Mouse (Mus musculus): ENCODE data around the gene 9130230L23Rik.

9130230L23Rik gene

DNA sequence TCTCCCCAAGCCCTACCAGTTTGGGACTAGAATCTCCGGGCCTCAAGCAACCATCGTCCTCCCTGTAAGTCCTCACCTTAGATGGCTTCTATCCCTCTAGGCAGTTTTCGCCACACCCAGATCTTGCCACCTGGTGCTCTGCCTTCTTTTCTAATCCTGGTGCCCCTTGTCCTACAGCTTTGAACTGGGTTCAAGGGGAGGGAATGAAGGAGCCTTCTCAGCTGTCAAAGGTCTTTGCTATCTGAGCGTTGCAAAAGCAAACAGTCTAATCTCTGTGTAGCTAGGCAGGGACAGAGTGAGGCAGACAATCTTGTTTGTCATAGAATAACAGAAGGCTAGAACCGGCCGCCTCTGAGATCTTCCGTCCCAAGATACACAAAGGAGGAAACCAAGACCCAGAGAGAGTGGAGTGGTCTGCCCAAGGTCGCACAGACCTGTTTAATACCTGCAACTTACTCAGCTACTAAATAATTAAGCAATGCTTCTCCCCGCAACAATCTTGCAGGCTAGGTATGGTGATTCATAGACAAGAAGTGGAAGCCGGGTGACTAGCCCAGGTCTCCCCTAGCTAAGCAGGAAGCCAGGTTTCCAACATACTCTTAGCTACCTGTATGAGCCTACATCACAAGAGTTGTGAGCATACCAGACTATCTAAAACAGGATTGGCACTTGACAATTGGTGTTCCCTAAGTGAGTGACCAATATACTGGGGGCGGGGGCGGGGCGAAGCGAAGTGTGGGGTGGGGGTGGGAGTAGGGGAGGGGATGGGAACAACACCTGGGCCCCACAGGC lies at the start of gene 9130230L23Rik:
TSS of gene 9130230L23Rik (minus strand) at position 152 of the 792 bp plus-strand sequence.
- DNase-seq (ENCODE audit: low spot score in 2 of 2) = no peak

DNA sequence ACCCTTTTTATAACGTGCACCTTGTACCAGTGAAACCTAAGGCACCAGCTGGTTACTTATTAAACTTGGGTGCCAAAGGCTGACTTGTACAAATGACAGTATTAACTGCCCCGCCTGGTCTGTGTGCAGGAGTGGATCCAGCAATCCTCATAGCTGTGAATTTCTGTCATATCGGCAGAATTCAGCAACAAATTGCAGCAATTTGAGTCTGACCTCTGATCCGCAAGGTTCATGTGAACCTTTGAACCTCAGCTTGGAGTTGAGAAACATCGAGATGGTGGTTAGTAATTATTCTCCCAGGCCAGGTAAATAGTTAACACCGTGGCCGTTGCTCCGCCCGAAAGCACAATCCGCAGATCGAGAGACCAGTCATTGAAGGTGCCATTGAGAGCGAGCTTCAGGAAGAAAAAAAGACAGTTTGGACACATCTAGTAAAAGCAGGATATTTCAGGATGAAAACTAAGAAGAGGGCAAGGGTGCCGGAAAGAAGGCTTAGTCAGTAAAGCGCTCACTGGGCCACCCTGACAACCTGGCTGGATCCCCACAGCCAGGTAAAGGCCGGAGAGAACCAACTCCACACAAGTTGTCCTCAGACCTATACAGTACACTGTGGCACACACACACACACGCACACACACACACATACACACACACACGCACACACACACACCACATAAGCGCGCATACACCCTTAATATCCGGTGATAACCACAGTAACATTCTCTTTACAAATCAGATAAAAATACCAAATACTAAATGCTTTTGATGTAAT lies 48.9 kb upstream of the 9130230L23Rik start:
- DNase-seq (ENCODE audit: low spot score in 2 of 2) = no peak

DNA sequence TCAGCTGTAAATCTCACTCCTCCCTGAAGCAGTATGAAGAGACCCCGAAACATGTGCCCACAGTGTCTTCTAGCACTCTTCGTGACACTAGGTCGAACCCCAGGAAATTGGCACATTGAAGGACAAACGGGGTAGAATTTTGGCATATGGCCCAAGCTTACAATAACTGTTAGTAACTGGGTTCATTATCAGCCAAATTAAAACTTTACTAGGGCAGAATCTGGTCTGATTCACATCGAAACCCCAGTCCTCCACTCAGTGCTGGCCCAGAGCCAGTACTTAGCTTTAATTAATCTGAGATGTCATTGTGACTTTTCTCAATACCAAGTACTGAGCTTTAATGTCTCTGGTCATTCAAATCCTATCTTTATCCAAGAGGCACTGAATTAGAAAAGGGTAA lies 46.8 kb upstream of the 9130230L23Rik start:
- no peak for DNase-seq (ENCODE audit: low spot score in 2 of 2)

DNA sequence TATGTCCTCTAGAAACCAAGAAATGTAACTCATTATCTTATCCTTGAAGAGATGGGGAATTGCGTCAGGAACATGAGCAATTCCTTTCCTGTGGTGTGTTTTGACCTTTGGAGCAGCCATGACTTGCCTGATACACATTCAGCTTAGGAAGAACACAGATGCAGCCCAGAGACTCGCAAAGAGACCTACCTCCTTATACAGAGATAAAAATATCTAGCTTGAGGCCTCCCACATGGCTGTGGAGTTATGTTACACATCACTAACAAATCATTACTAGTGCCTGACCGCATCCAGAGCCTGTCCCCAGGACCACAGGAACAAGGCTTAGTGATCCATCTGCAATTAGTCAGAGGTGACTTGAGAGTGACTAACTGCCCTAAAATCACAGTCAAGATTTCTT lies 42.3 kb upstream of the 9130230L23Rik start:
- DNase-seq (ENCODE audit: low spot score in 2 of 2) = no peak

DNA sequence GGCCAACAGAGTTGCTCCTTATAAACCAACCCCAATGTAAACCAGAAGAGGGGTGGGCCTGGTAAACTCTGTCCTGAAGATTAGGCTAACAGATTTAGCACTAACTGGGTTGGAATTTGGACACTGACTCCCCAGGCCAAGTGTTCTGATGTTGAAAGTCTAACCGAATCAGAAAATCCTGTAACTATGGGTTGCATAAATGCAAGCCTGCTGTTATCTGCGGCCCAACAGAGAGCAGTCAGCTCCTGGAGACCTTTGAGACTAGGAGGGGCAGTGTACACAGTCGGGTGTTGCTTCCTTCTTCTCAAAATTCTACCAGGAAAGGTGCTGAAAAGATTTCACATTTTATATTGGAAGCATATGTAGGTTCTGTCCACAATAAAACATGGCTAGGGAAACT lies 39.8 kb upstream of the 9130230L23Rik start:
- DNase-seq (ENCODE audit: low spot score in 2 of 2) = no peak

DNA sequence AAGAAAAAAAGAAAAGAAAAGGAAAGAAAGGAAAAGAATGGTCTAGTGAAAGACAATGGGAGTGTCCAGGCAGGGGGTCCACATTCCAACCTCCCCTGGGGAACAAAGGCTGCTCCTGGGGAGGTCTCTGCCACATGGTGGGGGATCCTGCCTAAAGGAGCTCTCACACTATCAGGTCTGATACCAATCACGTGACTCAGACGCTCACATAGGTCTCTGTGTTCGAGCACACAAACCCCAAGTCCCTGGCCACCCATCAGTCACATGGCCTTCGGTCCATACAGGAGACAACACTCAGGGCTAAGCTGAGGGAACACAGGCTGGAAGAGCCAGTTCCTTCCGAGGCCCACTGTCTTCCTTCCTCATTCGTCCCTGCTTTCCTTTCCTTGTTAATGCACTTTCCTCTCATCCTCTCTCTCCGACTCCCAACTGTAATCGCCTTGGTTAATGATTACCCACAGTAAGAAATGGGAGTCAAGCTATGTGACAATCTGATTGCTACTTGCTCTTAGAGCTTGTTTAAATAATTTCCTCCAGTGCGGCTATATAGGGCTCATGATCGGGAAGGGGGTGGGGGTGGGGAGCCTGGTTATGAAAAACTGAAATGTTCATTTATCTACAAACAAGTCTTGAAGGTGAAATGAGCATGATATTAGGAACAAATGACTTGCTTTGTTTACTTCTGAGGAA lies 38.7 kb upstream of the 9130230L23Rik start:
- no peak for DNase-seq (ENCODE audit: low spot score in 2 of 2)

DNA sequence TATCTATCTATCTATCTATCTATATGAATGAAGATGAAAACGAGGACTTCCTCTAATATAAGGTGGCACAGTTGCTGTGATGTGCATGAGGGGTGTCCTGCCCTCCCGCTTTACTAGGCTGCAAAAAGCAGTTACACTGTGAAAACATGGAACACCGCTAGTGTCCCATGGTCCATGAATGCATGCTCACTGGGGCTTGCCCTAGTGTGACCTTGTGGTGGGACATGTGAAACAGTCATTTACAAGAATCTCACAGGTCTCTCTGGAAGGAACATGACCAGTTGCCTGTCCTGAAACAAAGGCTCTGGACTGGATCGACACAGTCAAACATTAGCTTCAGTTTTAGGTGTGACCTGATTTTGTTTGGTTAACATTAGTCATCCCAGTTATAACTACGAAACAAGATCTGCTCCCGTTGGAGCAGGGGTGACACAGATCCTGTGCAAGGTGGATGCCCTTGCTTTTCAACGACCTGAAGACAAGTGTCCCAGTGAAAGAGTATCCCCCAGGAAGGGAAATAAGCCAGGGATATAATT lies 36.7 kb upstream of the 9130230L23Rik start:
- no peak for DNase-seq (ENCODE audit: low spot score in 2 of 2)

DNA sequence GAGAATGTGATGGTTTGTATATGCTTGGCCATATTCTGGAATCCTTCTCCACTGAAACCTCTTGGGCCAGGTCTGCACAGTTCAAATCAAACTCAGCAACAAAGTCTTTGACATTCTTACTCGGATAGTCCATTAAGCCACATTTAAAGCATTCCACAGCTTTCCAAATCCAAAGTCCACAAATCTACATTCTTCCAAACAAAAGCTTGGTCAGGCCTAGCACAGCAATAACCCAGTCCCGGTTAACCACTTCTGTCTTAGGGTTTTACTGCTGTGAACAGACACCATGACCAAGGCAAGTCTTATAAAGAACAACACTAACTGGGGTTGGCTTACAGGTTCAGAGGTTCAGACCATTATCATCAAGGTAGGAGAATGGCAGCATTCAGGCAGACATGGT lies 35.7 kb upstream of the 9130230L23Rik start:
- DNase-seq (ENCODE audit: low spot score in 2 of 2) = no peak

DNA sequence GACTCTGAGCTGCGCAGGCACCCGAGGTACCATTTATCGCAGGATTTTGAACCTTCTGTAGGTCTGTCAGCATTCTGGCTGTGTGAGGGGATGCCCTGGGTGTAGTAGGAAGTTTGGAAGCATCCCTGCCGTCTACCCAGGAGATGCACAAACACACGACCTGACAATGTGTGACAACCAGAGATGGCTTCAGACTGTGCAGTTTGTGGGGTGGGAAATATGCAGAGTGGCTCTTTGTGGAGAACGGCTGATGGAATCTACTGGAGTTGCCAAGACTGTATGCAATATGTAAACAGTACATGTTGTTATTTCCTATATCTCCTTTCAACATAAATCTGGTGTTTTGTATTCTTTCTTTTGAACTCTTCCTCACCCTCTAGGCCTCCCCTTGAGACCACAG lies 33.0 kb upstream of the 9130230L23Rik start:
- no peak for DNase-seq (ENCODE audit: low spot score in 2 of 2)

DNA sequence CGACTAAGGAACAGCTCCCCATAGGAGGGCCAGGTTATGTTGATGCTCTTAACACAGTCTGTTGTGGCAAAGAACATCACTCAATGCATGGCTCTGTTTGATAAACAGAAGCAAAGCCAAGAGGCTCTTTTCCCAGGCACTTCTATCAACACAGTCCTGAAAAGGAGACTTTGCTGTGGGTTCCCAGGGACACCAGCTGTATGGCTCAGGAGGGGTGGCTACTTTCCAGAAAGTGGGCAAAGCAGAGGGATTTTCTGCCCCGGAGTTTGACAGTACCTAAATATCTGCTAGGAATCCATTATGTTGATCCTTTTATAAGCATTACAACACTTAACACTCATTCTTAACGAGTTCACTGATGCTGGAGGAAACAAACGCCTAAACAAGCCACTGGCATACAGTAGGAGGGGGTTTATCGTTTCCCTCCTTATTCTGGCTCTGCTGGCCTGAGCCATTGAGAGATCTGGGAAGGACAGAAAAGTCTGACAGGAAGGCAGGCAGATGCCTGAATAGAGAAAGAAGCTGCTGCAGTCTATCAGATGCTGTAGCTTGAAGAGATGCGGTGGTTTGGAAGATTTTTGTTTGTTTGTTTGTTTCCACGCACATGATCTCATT lies 32.5 kb upstream of the 9130230L23Rik start:
- no peak for DNase-seq (ENCODE audit: low spot score in 2 of 2)

DNA sequence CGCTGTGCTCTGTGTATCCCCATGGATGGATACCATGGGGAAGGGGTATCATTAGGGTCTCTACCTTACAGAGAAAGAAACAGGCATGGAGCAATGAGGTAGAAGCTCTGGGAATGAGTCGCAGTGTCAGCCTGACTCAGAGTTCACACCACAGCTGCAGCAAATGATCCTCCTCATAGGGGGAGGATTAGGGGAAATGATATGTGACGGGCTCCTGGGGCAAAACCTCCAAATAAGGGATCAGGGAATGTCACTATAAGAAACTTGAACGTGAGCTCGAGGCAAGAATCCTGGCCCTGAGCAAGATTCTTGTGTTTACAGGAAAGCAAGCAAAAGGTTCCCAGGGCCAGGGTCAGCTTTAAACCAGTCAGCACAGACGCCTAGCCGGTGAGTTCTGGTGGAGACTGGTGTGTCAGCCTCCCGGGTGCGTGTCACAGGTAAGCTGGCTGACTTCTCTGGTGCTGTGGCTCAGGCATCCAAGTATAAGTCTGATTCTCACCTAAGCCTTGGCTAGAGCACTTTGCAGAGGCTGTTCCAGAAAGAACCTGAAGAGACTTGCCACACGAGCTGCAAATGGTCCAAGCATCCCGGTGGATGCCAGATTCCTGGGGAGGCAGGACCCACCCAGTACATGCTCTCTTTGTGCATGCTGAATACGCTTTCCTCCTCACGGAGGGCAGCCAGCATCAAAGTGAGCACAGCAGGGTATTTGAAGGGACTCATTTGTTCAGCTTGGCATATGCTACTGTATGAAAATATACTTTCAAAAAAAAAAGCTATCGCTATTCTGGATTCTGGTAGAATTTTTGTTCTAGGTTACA lies 30.5 kb upstream of the 9130230L23Rik start:
- no peak for DNase-seq (ENCODE audit: low spot score in 2 of 2)

DNA sequence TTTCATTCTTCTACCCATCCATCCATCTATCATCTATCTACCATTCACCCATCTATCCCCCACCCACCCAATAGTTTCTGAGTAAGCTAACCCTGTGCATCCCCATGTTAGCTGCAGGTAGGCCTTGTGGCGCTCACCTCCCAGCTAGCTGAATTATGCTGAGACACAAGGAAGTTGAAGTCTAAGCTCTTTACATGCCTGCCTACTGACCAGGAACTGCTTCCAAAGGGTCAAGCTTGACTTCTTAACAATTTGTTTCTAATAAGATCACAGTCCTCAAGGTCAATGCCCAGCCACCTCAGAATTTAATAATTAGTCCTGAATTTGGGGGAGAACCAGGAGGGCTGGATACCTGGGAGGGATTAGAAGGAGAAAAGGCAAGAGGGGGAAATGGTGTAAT lies 28.7 kb upstream of the 9130230L23Rik start:
- no peak for DNase-seq (ENCODE audit: low spot score in 2 of 2)

DNA sequence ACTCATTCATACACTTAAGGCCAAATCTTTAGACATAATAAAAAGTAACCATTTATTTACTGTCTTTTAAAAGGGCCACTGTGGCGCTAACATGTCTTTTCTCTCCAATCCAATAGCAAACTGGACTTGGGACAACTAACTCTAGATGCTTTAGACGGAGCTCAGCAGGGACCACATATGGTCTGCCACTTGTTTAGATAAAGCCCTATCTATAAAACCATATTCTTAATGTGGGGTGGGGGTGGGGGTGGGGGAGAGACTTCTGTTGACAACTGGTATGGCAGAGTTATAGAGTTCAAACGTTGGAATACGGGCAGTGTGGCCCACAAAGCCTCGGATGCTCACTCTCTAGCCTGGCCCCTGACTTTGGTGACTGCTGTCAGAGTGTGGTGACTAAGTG lies 27.6 kb upstream of the 9130230L23Rik start:
- no peak for DNase-seq (ENCODE audit: low spot score in 2 of 2)

DNA sequence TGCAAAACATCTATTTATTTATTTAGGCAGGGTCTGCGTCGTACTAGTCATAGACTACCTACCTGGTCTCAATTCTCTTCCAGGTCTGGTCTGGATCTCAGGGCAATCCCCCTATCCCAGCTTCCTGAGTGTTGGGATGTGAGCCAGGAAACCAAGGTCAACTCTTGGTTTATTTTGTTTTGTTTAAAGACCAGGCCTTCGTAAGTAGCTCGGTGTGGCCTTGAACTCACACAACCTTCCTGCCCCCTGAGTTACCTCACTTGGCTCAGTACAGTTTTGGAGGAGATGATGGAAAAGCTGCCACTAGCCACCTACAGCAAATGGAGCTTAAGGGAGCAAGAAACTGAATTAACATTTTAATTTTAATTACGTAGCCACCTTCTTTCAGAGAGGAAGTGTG lies 24.1 kb upstream of the 9130230L23Rik start:
- DNase-seq (ENCODE audit: low spot score in 2 of 2) = no peak

DNA sequence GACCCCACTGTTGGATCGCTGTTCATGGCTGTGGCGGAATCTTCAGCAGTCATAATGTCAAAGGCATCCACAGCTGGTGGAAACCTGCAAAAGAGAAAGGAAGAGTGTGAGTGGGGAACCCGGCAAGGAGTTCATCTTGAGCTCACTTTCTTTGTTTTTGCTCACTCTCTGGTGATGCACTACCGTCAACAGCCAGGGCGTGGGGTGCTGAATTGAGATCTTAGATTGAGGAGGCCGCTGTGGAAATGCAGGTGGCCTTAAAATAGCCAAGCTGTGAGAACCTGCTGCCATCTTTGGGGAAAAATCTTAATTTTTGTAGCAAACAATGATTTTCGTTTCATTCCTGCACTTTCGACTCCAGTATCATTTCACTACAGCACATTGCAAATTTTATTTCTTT lies 23.1 kb upstream of the 9130230L23Rik start:
- no peak for DNase-seq (ENCODE audit: low spot score in 2 of 2)

DNA sequence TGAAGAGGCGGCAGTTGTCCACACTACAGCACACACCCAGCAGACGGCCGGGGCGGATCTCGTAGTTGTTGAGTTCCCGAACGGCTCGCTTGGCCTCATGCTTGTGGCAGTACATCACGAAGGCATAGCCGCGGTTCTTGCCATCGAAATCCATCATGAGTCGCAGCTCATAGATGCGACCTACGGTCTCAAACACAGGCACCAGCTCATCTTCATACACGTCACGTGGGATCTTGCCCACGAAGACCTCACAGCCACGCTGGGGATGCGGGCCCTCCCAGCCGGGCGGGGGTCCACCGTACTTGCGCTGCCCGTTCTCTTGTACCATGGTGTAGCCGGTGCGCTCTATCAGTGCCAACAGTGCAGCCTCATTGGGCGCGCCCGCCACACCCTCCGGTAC lies 22.7 kb upstream of the 9130230L23Rik start:
- no peak for DNase-seq (ENCODE audit: low spot score in 2 of 2)

DNA sequence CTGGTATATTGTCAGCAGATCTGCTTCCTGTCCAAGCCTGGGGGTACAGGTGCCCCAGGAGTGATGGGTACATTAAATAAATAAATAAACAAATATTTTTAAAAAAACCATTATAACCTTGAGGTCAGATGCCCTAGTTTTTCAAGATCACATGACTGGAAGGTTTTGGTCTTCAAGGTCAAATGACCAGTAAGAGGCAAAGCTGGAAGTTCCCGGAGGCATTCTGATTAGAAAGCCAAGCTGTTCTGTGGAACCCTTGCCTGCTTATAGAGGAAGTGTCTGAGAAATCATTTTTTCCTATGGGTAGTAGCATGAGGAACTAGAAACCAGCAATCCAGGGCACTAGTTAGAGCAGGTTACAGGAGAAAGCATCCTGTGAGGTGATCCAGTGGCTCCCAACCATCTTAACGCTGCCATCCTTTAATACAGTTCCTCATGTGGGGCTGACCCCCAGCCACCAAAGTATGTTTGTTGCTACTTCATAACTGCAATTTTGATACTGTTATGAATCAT lies 11.4 kb upstream of the 9130230L23Rik start:
- no peak for DNase-seq (ENCODE audit: low spot score in 2 of 2)

DNA sequence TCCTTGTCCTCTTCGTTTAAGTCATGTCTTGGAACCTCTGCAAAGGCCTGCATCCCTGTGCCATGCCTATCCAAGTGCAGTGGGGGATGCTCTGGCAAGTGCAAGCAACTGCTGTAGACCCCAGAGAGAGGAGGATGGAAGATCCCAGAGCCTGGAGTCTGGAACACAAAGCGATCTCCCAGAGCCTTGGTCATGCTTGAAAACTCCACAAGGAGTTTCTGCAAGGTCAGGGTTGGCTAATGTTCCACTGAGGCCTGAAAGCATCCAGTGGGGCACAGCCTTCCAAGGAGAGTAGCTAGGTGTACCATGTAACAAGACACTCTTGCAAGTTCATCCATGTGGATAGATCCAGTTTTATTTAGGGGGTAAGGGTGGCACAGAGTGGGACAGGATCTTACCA lies 10.4 kb upstream of the 9130230L23Rik start:
- DNase-seq (ENCODE audit: low spot score in 2 of 2) = no peak

DNA sequence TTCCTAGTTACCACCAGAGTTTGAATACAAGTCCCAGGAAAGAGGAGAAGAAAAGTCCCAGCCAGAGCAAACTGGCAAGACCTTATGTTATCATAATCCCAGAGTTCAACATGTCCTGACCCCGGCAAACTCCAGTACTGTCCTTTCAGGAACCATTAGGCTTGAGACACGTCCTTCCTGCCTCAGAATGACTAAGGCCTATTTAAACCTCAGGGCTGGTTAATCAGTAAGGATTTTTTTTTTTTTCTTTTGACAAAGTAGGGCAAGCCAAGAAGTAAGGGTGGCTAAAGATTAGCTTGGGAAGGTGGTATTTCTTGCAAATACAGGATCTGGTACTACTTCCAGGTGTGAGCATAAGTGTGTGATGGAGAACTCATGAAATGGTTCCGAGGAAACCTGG lies 9.9 kb upstream of the 9130230L23Rik start:
- DNase-seq (ENCODE audit: low spot score in 2 of 2) = no peak

DNA sequence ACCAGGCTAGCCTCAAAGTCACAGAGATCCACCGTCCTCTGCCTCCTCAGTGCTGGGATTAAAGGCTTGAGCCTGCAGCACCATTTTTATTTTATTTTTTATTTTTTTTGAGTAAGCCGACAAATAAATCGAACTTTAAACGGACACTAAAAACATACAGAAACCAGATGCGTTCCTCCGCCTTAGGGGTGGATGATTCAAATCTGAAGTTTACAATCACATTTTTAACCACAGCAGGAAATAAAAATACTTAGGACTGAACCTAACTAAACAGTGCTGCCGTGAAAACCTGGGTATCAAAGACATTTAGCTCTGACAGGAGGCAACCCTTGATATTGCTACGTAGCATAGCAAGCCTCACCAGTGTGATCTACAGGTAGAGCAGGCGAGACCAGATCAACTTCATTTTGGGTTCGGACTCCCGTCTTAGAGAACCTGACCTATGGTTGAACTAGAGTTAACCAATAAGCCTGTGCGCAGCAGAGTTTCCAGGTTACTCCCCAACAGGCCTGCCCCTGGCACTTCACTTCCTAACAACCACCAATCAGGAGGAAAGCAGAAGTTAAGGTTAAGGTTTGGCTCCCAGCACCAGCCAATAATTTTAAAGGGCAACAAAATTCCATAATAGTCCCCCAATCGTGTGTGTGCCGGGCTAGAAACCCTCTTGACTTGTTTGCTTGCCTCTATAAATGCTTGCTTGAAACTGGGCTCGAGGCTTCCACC lies 4.3 kb upstream of the 9130230L23Rik start:
- DNase-seq (ENCODE audit: low spot score in 2 of 2) = no peak

All from right cerebral cortex, postnatal 10 days (tissue).